ENCODE assay signal across 8 mouse cellular contexts in the genomic region with DNA sequence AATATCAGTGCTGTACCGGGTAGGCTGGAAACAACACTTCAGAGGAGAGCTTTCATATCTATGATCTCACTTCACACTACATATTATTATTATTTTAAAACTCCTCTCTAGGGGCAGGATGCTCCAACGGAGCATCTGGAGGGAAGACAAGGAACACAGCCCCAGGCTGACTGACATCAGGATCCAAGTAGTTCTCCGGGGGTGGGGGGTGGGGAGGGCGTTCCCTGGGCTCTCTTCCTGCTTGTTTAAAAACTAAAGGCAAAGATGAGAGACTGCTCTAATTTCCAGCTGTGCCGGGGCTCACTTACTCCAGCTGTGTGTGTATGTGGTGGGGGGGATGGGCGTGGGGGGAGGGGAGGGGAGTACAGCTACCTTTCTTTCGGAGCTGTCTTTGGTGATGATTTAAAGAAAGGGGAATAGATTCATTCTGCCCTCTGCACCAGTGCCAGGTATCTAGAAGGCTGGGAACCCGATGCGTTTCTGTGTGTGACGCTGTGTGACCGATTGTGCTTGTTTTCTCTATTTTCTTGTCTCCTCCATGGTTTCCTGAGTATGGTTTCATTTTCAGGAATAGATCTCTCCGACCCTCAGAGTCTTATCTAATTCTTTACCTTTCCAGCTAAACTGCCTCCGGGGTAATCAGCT. TPM values are rescaled to one million over a fixed set of nuclear protein-coding genes. Genes with fewer than 3 reads are reported as not detected.
DNase-seq lines count a peak whose midpoint lies in the region; ATAC-seq and TF ChIP-seq lines count a peak whose summit lies in the region.

No protein-coding gene starts in this region.

- no peaks in the 10 kb centered on the region for H3K27me3 ChIP-seq in kidney, adult 2 months (replicated peaks; ENCODE audit: control insufficient read depth, insufficient read depth, low read length)
- H3K27me3 ChIP-seq in embryonic facial prominence, embryonic 10.5 days (replicated peaks; ENCODE audit: low read depth, poor library complexity, severe bottlenecking): no peaks in the 10 kb centered on the region; the same call in 1 of the 2 replicates
- H3K27me3 ChIP-seq in hindbrain, embryonic 14.5 days (ENCODE audit: control insufficient read depth, insufficient read depth, low read length): no peaks in the 10 kb centered on the region

- no peak for TF ChIP-seq CTCF in kidney, adult 2 months (conservative IDR thresholded peaks at IDR 0.05; ENCODE audit: insufficient read depth, insufficient read length, low read depth, low read length)

- no peaks in the 10 kb centered on the region for H3K9me3 ChIP-seq in embryonic facial prominence, embryonic 10.5 days
- H3K9me3 ChIP-seq in hindbrain, embryonic 14.5 days (ENCODE audit: control insufficient read depth, low read length): no peaks in the 10 kb centered on the region

- peak; percentile 22; the same call in 1 of the 2 replicates for ATAC-seq in hindbrain, embryonic 14.5 days (ENCODE audit: low FRiP score)

- peak overlapping the region; percentile 29; the same call in 1 of the 2 replicates for H3K9ac ChIP-seq in hindbrain, embryonic 14.5 days

- no peak for DNase-seq in kidney, adult 2 months
- no peak for DNase-seq in kidney, adult 11 months
- peak; percentile 52 for DNase-seq in embryonic facial prominence, embryonic 10.5 days (ENCODE audit: low spot score)
- no peak for DNase-seq in hindbrain, embryonic 14.5 days (ENCODE audit: low spot score)
- DNase-seq in mesoderm, embryonic 11.5 days (ENCODE audit: low read depth, low spot score): peak; percentile 37
- no peak for DNase-seq in c-Kit-positive CD71-positive TER-119-positive erythroid progenitor cells, embryonic 14.5 days (ENCODE audit: low spot score)
- no peak for DNase-seq in urinary bladder, postnatal 10 days (ENCODE audit: low spot score)
- DNase-seq in layer of hippocampus, postnatal 25 days (ENCODE audit: extremely low spot score in 1 of 2, low spot score in 1 of 2): no peak

- no peak for TF ChIP-seq POLR2A in kidney, adult 2 months (IDR thresholded peaks at IDR 0.05; ENCODE audit: low read depth, low read length)

- H3K4me1 ChIP-seq in kidney, adult 2 months (ENCODE audit: control insufficient read depth, insufficient read depth, low read length): peaks cover 4% of the 10 kb centered on the region; the same call in 1 of the 2 replicates
- H3K4me1 ChIP-seq in embryonic facial prominence, embryonic 10.5 days: peaks cover 33% of the 10 kb centered on the region
- H3K4me1 ChIP-seq in hindbrain, embryonic 14.5 days (replicated peaks; ENCODE audit: control insufficient read depth, insufficient read depth, low read length): no peaks in the 10 kb centered on the region; the same call in 1 of the 2 replicates

- peak overlapping the region; percentile 46 for H3K4me2 ChIP-seq in hindbrain, embryonic 14.5 days (replicated peaks)

- WGBS in kidney, adult 2 months: 11% methylated on average over 13 of the region's 13 CpGs
- 6% methylated on average over 13 of the region's 13 CpGs for WGBS in embryonic facial prominence, embryonic 10.5 days
- WGBS in hindbrain, embryonic 14.5 days: 8% methylated on average over 13 of the region's 13 CpGs

- H3K27ac ChIP-seq in kidney, adult 2 months (ENCODE audit: insufficient read depth, low read depth, low read length): no peak overlapping the region
- no peak overlapping the region for H3K27ac ChIP-seq in embryonic facial prominence, embryonic 10.5 days (replicated peaks)
- H3K27ac ChIP-seq in hindbrain, embryonic 14.5 days: peak overlapping the region; percentile 66

- peak overlapping the region; percentile 24 for H3K4me3 ChIP-seq in kidney, adult 2 months (ENCODE audit: insufficient read depth, low read depth, low read length)
- peak overlapping the region; percentile 50 for H3K4me3 ChIP-seq in embryonic facial prominence, embryonic 10.5 days
- peak overlapping the region; percentile 17; the same call in 1 of the 2 replicates for H3K4me3 ChIP-seq in hindbrain, embryonic 14.5 days (replicated peaks; ENCODE audit: low read length)

- H3K36me3 ChIP-seq in kidney, adult 2 months (ENCODE audit: control insufficient read depth, insufficient read depth, low read length): no peaks in the 10 kb centered on the region
- H3K36me3 ChIP-seq in embryonic facial prominence, embryonic 10.5 days (replicated peaks): no peaks in the 10 kb centered on the region
- H3K36me3 ChIP-seq in hindbrain, embryonic 14.5 days (replicated peaks; ENCODE audit: control insufficient read depth, insufficient read depth): no peaks in the 10 kb centered on the region

RNA-seq across cellular contexts. Expression of gene Abhd12b, which starts 5.8 kb away (rescaled TPM):
- not detected in 2 replicates for polyA plus RNA-seq in kidney, adult 2 months (2012; rRNA removed)
- polyA plus RNA-seq in embryonic facial prominence, embryonic 10.5 days (2016; fragmentation: Nextera tagmentation; extraction: Ambion mirVana): not detected in 2 replicates
- 0.23 TPM in 1 of 2 replicates, not detected in the other for polyA plus RNA-seq in hindbrain, embryonic 14.5 days (2014; fragmentation: Nextera tagmentation; extraction: Ambion mirVana)
- total RNA-seq in layer of hippocampus, postnatal 25 days (2021): not detected

RNA-seq across cellular contexts. Expression of gene Nin, which starts 34.6 kb away (rescaled TPM):
- polyA plus RNA-seq in kidney, adult 2 months (2012; rRNA removed): 4.9 and 5.2 TPM in 2 replicates
- 11.7 and 12.1 TPM in 2 replicates for polyA plus RNA-seq in embryonic facial prominence, embryonic 10.5 days (2016; fragmentation: Nextera tagmentation; extraction: Ambion mirVana)
- polyA plus RNA-seq in hindbrain, embryonic 14.5 days (2014; fragmentation: Nextera tagmentation; extraction: Ambion mirVana): 12.6 and 12.8 TPM in 2 replicates
- total RNA-seq in layer of hippocampus, postnatal 25 days (2021): 10 to 100 TPM; 53.7 to 69.3 TPM

Comparison
In these comparisons a context has a peak if more than half of its experiments do, and no peak if none do; other contexts are left out.
1. DNase-seq: peak in embryonic facial prominence, embryonic 10.5 days (single experiment) and mesoderm, embryonic 11.5 days (single experiment); none in kidney, adult 2 months (single experiment), kidney, adult 11 months (single experiment), hindbrain, embryonic 14.5 days (single experiment), c-Kit-positive CD71-positive TER-119-positive erythroid progenitor cells, embryonic 14.5 days (single experiment), urinary bladder, postnatal 10 days (single experiment) and layer of hippocampus, postnatal 25 days (0 of 2).
2. Peak in every context shown above with its lines, with median percentiles within 50 percentile points of each other: H3K4me3 ChIP-seq.